Mouse (Mus musculus) brain, adult 2 months (tissue): ENCODE data around the gene Rpp14.

Source experiments
- DNase-seq: peaks from one replicate; pipeline ENCODE4 v3.0.0; 2011; ENCODE audit warnings: low read depth, low spot score

Rpp14 gene

GRCm38 (mm10) chr14:8059938-8060337, 20.2 kb upstream of the Rpp14 start:
- no peak for DNase-seq

GRCm38 (mm10) chr14:8062076-8062475, 18.1 kb upstream of the Rpp14 start:
- DNase-seq, result no peak

DNA sequence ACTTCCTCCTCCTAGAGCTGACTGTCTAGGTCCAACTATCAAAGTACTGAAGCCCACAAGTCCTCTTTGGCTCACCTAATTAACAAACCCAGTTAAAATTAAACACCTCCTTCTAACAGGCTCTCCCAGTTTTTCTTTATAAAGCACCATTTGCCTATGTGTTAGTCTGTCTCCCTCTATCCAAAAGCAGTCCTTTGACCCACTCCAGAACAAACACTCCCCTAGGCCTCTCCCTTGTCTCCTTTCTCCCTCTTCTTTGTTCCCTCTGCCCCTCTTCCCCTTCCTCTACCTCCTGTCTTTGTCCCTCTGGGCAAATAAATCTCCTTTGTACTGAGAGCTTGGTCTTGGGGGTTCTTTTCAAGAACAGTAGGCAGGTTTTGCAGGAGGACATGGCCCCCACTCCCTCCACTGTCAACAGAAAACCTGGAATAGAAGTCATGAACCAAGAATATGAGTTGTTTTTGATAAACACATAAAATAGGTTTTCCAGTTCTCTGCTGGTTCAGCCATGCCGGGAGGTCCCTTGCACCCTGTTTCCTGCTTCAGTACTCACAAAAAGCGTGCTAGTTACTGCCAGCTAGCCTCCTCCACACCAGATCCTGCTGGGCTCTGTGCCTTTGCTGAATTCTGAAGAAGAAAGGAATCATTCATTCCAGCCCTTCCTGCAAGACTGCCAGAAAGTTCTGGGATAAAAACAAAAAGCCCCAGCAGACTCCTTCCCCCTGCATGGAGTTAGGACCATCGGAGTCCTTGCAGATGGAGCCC, 17.4 kb upstream of the Rpp14 start:
- peak; percentile 86 for DNase-seq

DNA sequence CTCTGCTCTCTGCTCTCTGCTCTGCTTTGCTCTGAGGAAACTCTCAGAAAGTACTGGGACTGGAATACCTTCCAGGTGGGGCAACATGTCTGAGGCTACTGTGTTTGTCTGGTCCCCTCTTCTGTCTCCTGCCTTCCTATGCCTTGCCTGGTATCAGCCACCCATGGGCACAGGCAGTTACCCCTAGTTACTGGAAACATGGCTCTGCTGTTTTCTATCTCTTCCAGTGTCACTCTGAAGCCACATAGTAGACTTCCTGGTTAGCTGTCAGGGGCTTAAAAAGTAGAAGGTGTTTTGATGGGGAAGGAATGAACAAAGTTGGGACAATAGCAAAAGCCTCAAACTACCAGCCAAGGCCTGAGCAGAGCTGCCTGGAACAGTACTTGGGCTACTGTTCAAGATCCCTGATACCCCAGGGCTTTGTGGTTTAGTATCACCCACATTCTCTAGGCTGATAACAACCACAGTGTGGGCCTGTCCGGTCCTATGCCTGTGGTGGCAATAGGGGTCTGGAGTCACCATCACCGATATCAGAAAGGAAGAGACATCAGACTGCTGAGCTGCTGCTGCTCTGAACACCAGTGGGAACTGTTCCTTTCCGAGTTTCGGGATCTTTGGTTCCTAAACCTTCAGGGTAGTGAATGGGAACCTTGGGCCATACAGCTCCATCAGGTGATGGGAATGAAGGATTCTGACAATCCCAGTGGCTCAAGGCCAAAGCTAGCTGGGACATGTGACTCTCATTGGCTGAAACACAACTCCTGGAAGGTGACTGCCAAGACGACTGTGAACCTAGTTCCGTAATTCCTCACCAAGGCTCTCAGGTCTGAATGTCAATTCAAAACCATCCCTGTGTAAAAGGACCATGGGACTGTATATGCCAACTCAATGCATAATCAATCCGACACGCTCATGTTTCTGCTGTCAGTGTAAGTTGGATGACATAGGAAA, 16.1 kb upstream of the Rpp14 start:
- DNase-seq, result no peak

- no peak for DNase-seq
These were observed 551 bp downstream of the Rpp14 start for GRCm38 (mm10) chr14:8080718-8081117.

DNA sequence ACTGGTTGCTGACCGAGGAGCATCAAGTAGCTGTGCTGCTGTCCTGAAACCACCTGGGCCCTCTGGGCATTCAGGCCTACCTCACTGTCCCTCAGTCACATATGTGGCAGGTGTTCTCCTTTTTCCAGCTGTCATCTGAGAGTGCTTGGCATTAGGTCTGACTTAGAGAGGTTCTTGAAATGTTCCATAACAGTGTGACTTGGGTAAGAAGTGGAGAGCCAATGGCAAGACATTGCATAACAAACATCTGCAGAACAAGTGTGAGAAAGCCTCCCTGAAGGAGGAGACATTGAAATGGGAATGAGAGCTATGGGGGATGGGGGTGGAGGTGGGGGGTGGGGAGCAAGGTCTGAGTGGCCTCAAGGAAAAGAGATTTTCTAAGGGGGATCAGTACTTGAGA, 2.8 kb downstream of the Rpp14 start:
- no peak for DNase-seq

DNA sequence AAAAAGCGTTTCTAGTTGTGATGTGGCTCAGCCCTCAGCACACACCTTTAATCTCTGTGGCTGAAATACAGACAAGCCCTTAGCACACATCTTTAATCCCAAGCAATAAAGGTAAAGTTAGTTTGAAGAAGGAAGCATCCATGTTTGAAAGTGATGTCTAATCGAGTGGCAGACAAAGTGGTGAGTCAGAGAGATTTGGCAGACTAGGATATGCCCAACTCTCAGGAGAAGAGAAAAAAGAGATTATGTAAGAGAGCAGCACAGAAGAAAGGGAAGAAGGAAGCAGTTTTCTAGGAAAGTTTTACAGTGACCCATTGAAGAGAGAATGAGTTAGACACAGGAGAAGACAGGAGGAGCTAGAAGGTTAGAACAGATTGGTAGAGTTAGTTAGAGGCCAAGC, 8.8 kb downstream of the Rpp14 start:
- DNase-seq, result no peak

- peak; percentile 58 for DNase-seq
These were observed 12.4 kb downstream of the Rpp14 start for GRCm38 (mm10) chr14:8092573-8092972.

DNA sequence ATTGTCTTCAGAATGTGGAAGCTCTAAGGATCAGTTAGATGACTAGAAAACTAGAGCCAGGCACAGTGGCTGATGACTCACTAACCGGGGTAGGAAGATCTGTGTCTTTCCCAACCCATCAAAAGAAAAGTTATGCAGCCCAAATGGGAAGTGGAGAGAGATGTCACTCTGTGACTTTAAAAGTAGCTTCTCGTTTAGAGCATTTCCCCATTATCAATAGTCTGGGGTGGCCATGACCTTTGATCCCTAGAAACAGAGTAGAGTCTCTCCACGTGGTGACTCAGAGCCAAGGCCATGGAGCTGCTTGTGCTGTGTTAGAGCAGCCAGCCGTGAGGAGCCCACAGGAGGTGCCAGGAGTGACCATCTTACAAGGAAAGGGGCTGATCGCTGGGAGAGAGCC, 13.3 kb downstream of the Rpp14 start:
- DNase-seq, result no peak

GRCm38 (mm10) chr14:8094931-8095561, 14.9 kb downstream of the Rpp14 start:
- DNase-seq, result no peak

DNA sequence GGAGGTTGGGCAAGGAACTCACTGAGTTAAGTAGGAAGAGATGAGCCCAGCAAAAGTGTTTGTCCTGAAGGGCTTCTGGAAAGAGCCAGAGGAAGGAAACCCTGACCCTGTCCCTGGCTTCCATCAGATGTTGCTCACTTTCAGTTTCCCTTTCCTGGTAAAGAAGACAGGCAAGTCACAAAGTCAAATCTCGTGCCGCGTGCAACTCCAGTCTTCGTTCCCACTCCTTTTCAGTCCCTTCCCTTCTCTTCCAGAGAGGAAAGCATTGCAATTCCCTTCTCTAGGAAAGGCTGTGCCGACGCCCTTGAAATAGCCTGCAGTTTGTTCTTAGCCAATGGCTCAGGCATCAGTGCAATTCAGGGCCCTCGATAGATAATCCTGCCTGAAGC, 15.4 kb downstream of the Rpp14 start:
- no peak for DNase-seq

DNA sequence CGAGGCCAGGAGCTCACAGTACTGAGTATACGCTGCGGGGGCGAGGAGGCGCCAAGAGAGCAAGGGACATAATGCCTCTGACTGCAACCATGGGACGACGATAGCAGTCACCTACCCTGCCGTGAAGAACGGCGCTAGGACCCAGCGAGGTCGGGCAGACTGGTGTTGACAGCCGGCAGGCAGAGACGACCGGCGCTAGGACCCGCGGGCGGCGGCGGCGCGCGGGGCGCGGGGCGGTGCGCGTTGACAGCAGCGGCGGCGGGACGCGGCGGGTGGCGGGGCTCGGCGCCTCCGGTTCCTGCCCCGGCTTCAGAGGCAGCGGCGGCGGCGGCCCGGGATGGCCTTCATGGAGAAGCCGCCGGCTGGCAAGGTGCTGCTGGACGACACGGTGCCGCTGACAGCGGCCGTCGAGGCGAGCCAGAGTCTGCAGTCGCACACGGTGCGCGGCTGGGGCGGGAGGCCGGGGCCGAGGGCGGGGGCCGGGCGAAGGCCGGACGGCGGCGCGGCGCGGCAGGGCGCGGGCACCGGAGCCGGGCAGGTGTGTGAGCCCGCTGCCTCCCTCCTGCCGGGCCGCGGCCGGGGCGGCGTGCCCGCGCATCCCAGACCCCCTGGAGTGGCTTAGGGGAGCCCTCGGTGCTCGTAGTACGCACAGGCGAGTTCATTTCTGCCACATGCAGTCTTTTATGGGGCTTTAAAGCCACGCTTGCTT, 18.0 kb downstream of the Rpp14 start, which contains the start of gene Pxk:
Gene Pxk (plus strand): TSS at position 234 of the 709 bp plus-strand sequence.
- peak; percentile 97 for DNase-seq

GRCm38 (mm10) chr14:8098687-8098995, 18.5 kb downstream of the Rpp14 start:
- DNase-seq, result peak; percentile 50

DNA sequence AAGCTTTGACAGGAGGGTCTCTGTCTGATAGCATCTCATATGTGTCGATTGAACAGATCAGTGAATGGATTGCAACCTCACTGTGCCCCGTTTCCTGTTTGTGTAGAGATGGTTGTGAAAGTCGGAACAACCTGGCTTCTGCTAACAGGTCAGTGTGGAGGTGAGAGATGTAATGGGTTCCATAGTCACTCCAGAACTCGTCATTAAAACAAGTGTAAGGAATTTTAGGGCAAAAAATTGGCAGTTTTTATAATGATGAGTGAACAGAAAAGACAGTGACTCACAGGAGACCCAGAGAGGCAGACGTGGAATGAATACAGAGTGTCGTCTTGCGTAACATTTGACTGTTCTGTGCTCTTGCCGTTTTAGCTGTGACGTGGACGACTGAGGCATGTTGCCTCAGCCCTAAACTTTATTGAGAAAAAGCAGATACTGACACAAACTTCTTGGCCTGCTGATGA, 19.4 kb downstream of the Rpp14 start:
- DNase-seq, result peak; percentile 70

DNA sequence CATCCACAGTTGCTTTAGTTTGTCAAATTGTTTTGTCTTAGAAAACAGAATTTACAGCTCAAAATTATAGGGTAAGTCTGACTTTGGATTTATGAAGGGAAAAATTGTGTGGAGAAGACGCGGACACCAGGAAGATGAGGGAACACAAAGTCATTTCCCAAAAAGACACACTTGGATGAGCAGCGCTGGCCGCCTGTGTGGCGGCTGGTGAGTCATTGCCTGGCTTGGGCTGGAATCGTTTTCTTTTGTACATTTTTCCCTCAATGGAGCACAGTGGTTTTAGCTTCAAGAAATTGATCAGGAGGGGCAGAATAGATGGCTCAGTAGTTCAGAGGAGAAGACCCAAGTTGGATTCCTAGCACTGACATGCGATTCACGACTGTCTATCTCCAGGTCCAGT, 21.7 kb downstream of the Rpp14 start:
- DNase-seq, result peak; percentile 69

DNA sequence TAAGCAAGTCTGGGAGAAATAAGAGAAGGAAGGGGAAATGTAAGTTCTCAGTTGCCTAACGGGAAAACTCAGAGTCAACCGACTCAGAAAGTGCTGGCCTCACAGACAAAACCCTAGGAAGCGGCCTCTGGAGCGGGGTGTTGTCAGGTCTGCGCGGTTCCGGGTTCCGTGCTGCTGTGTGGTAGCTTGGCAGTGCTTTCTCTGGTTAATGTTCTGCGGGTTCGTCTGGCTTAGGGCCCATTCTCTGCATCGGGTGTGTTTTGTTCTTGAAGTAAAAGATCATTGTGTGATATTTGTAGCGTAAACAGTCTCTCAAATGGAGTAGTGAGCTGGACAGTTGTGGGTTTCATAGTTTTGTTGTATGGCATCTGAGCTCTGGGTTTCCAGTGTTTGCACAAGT, 22.5 kb downstream of the Rpp14 start:
- no peak for DNase-seq

GRCm38 (mm10) chr14:8108047-8108446, 27.9 kb downstream of the Rpp14 start:
- no peak for DNase-seq

DNA sequence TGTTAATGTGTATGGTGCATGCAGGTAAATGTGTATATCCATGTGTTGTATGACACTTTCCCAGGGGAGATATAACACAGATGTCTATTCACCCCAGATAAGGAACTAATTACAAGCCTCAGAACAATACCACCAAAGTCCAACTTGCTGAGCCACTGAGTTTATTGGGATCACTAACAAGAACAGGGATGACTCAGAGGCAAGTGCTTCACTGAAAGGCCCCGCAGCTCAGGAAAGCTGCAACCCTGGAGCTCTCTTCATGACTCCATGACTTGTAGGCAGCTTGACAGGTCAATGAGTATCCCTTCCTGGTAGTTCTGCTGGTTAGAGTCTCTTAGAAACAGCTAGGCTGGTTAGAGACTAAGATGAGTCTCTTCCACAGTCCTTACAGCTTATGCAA, 28.8 kb downstream of the Rpp14 start:
- DNase-seq, result no peak

DNA sequence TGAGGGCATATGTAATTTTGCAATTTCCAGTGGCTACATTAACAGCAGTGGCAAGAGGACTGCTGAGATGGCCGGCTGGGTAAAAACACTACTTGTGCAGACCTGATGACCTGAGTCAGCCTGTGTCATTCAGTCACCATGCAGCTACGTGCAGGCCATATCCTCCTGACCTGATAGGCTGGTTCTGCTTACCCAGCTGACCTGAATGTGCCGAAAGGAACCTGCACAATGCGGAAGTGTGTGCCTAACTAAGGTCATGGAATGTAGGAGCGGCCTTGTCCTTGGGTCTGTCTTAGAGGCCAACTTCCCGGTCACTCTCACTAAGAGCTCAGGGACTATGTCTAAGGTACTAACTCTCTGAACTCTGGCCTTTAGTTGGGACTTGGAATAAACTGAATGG, 31.4 kb downstream of the Rpp14 start:
- DNase-seq, result no peak

- DNase-seq, result no peak
These were observed 31.9 kb downstream of the Rpp14 start for GRCm38 (mm10) chr14:8112036-8112435.

- peak; percentile 62 for DNase-seq
These were observed 33.4 kb downstream of the Rpp14 start for GRCm38 (mm10) chr14:8113616-8114015.

DNA sequence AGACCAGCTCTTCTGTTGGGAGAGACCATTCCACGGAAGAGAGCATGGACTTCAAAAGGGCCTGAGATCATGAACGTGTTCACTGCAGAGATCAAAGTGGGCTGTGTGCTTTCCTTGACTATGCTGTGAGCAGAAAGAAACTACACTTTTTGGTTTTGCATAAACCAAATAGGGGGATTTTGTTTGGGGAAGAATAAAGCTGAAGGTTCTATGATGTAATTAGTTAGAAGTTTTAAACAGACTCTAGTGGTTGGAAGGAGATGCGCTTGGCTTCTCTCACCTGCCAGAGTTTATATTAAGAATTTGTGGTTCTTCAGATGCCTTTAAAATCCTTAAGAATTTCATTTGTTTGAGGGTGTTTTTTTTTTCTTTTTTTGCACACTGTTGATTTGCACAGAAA, 34.1 kb downstream of the Rpp14 start:
- no peak for DNase-seq
